Mouse (Mus musculus) forebrain, embryonic 13.5 days (tissue): ENCODE results near the gene Fam3c. TPM values are rescaled to one million over a fixed set of nuclear protein-coding genes. Genes with fewer than 3 reads are reported as not detected.
A peak's percentile ranks its signal among the peaks of the same experiment; 100 is the strongest.

Source experiments
- ATAC-seq: fragments of 200-750 bp; cut with Nextera tagmentation; 2 replicates; pipeline ENCODE4 v1.8.0; 2017
- H3K27ac ChIP-seq: fragments of 300-500 bp; sonication (generic); 2 replicates; pipeline ENCODE4 v1.5.1; 2015; ENCODE audit warnings: inconsistent platforms, mild to moderate bottlenecking, moderate library complexity
- H3K27me3 ChIP-seq: fragments of 300-500 bp; sonication (generic); 2 replicates; pipeline ENCODE4 v1.6.1; 2015; ENCODE audit warnings: mild to moderate bottlenecking, inconsistent platforms
- H3K36me3 ChIP-seq: fragments of 300-500 bp; sonication (generic); 2 replicates; pipeline ENCODE4 v1.6.1; 2015; ENCODE audit warnings: mild to moderate bottlenecking, inconsistent platforms; ENCODE audit not compliant: poor library complexity, severe bottlenecking
- H3K4me1 ChIP-seq: fragments of 300-500 bp; sonication (generic); 2 replicates; pipeline ENCODE4 v1.6.1; 2015; ENCODE audit warnings: inconsistent platforms
- H3K4me2 ChIP-seq: fragments of 300-500 bp; sonication (generic); 2 replicates; pipeline ENCODE4 v1.6.1; 2015; ENCODE audit warnings: inconsistent platforms, mild to moderate bottlenecking, moderate library complexity
- H3K4me3 ChIP-seq: fragments of 300-500 bp; sonication (generic); 2 replicates; pipeline ENCODE4 v1.5.1; 2015; ENCODE audit warnings: mild to moderate bottlenecking, inconsistent platforms
- H3K9ac ChIP-seq: fragments of 300-500 bp; sonication (generic); 2 replicates; pipeline ENCODE4 v1.6.1; 2015; ENCODE audit warnings: mild to moderate bottlenecking, inconsistent platforms
- H3K9me3 ChIP-seq: fragments of 300-500 bp; sonication (generic); replicated peaks from 2 replicates; pipeline ENCODE4 v1.6.1; 2016; ENCODE audit warnings: inconsistent platforms
- WGBS: fragments of 180-500 bp; shearing (Covaris S2); methylation state at CpG from one replicate; pipeline ENCODE4 v1.1.7; 2015; 5-methylcytosine and 5-hydroxymethylcytosine counted together
- polyA plus RNA-seq: library from polyadenylated mRNA; unstranded; fragments of >200 nt; fragmentation: Nextera tagmentation; extraction: Ambion mirVana; gene quantifications from 2 replicates; pipeline ENCODE4 v1.2.1, GENCODE M21; 2015

Fam3c gene
- 32.9 and 33.0 TPM in 2 replicates for polyA plus RNA-seq

- Histone ChIP-seq H3K9me3 (0 out of 2 replicates have a peak, but pooled peaks cover 3% of the 10 kb centered on the region), H3K4me2 (peak within 1 kb of the TSS; percentile 65), H3K36me3 (no peaks in the 10 kb centered on the region), H3K4me3 (peak within 1 kb of the TSS; percentile 69), H3K4me1 (peaks cover 19% of the 10 kb centered on the region), H3K27me3 (no peaks in the 10 kb centered on the region), H3K27ac (peak within 1 kb of the TSS; percentile 79), H3K9ac (peak within 1 kb of the TSS; percentile 87)
- ATAC-seq = peak; percentile 99
- WGBS = 1% methylated on average over 23 of the region's 38 CpGs
Measured at GRCm38 (mm10) chr6:22356086-22356507, at the start of gene Fam3c. Gene Fam3c, minus strand, starts transcription at chr6:22356243.

GRCm38 (mm10) chr6:22405021-22405420 is 49.0 kb upstream of the Fam3c start:
- no peaks in the 10 kb centered on the region for H3K27me3 ChIP-seq
- no peak overlapping the region for H3K4me2 ChIP-seq
- no peak overlapping the region for H3K27ac ChIP-seq
- 93% methylated on average over 3 of the region's 3 CpGs for WGBS
- H3K4me3 ChIP-seq = no peak overlapping the region
- ATAC-seq = no peak
- no peaks in the 10 kb centered on the region for H3K9me3 ChIP-seq
- H3K4me1 ChIP-seq = 0 out of 2 replicates have a peak, but pooled peaks cover 3% of the 10 kb centered on the region
- no peaks in the 10 kb centered on the region for H3K36me3 ChIP-seq
- H3K9ac ChIP-seq = no peak overlapping the region

GRCm38 (mm10) chr6:22403736-22404135 is 47.7 kb upstream of the Fam3c start:
- no peak overlapping the region for H3K4me2 ChIP-seq
- H3K9ac ChIP-seq = no peak overlapping the region
- H3K4me1 ChIP-seq = 0 out of 2 replicates have a peak, but pooled peaks cover 3% of the 10 kb centered on the region
- no peaks in the 10 kb centered on the region for H3K9me3 ChIP-seq
- H3K27me3 ChIP-seq = no peaks in the 10 kb centered on the region
- no peak overlapping the region for H3K27ac ChIP-seq
- 86% methylated on average over 5 of the region's 5 CpGs for WGBS
- ATAC-seq = no peak
- no peak overlapping the region for H3K4me3 ChIP-seq
- no peaks in the 10 kb centered on the region for H3K36me3 ChIP-seq

GRCm38 (mm10) chr6:22403317-22403716 is 47.3 kb upstream of the Fam3c start:
- H3K4me1 ChIP-seq = 0 out of 2 replicates have a peak, but pooled peaks cover 3% of the 10 kb centered on the region
- H3K27ac ChIP-seq = no peak overlapping the region
- no peak overlapping the region for H3K4me3 ChIP-seq
- no peak overlapping the region for H3K9ac ChIP-seq
- ATAC-seq = no peak
- H3K4me2 ChIP-seq = no peak overlapping the region
- 55% methylated on average over 9 of the region's 9 CpGs for WGBS
- H3K27me3 ChIP-seq = no peaks in the 10 kb centered on the region
- no peaks in the 10 kb centered on the region for H3K36me3 ChIP-seq
- no peaks in the 10 kb centered on the region for H3K9me3 ChIP-seq

GRCm38 (mm10) chr6:22402548-22403164 is 46.6 kb upstream of the Fam3c start:
- Histone ChIP-seq H3K9me3 (no peaks in the 10 kb centered on the region), H3K9ac (no peak overlapping the region), H3K4me3 (no peak overlapping the region), H3K27me3 (no peaks in the 10 kb centered on the region), H3K36me3 (no peaks in the 10 kb centered on the region), H3K27ac (no peak overlapping the region), H3K4me2 (no peak overlapping the region), H3K4me1 (0 out of 2 replicates have a peak, but pooled peaks cover 3% of the 10 kb centered on the region)
- no peak for ATAC-seq
- 88% methylated on average over 13 of the region's 13 CpGs for WGBS

- no peak overlapping the region for H3K27ac ChIP-seq
- H3K4me3 ChIP-seq = no peak overlapping the region
- 0 out of 2 replicates have a peak, but pooled peaks cover 3% of the 10 kb centered on the region for H3K4me1 ChIP-seq
- 89% methylated on average over 5 of the region's 5 CpGs for WGBS
- no peak overlapping the region for H3K9ac ChIP-seq
- no peaks in the 10 kb centered on the region for H3K9me3 ChIP-seq
- ATAC-seq = no peak
- no peaks in the 10 kb centered on the region for H3K36me3 ChIP-seq
- H3K4me2 ChIP-seq = no peak overlapping the region
- H3K27me3 ChIP-seq = no peaks in the 10 kb centered on the region
Measured at GRCm38 (mm10) chr6:22402037-22402436, 46.0 kb upstream of the Fam3c start.

- ATAC-seq = no peak
- Histone ChIP-seq H3K4me1 (0 out of 2 replicates have a peak, but pooled peaks cover 1% of the 10 kb centered on the region), H3K27me3 (no peaks in the 10 kb centered on the region), H3K4me3 (no peak overlapping the region), H3K9ac (no peak overlapping the region), H3K9me3 (no peaks in the 10 kb centered on the region), H3K4me2 (no peak overlapping the region), H3K36me3 (no peaks in the 10 kb centered on the region), H3K27ac (no peak overlapping the region)
- WGBS = 83% methylated on average over 7 of the region's 7 CpGs
Measured at GRCm38 (mm10) chr6:22398079-22398774, 42.2 kb upstream of the Fam3c start.

GRCm38 (mm10) chr6:22395207-22395606 is 39.2 kb upstream of the Fam3c start:
- H3K4me3 ChIP-seq = no peak overlapping the region
- H3K4me2 ChIP-seq = no peak overlapping the region
- H3K27ac ChIP-seq = no peak overlapping the region
- ATAC-seq = no peak; the same call in 1 of the 2 replicates
- H3K36me3 ChIP-seq = no peaks in the 10 kb centered on the region
- H3K4me1 ChIP-seq = peaks cover 4% of the 10 kb centered on the region; the same call in 1 of the 2 replicates
- no peaks in the 10 kb centered on the region for H3K27me3 ChIP-seq
- no peak overlapping the region for H3K9ac ChIP-seq
- WGBS = 77% methylated on average over 3 of the region's 3 CpGs
- H3K9me3 ChIP-seq = no peaks in the 10 kb centered on the region

GRCm38 (mm10) chr6:22390654-22391365 is 34.8 kb upstream of the Fam3c start:
- ATAC-seq = no peak

GRCm38 (mm10) chr6:22385254-22385870 is 29.3 kb upstream of the Fam3c start:
- Histone ChIP-seq H3K36me3 (no peaks in the 10 kb centered on the region), H3K9ac (no peak overlapping the region), H3K27me3 (no peaks in the 10 kb centered on the region), H3K4me2 (no peak overlapping the region), H3K27ac (no peak overlapping the region), H3K4me3 (no peak overlapping the region), H3K4me1 (no peaks in the 10 kb centered on the region), H3K9me3 (no peaks in the 10 kb centered on the region)
- WGBS = 95% methylated on average over 5 of the region's 5 CpGs
- no peak for ATAC-seq

More at GRCm38 (mm10) chr6:22390654-22391365, 34.8 kb upstream of the Fam3c start:
- 75% methylated on average over 13 of the region's 13 CpGs for WGBS
- Histone ChIP-seq H3K4me2 (no peak overlapping the region), H3K36me3 (no peaks in the 10 kb centered on the region), H3K4me1 (peaks cover 4% of the 10 kb centered on the region; the same call in 1 of the 2 replicates), H3K27me3 (no peaks in the 10 kb centered on the region), H3K9ac (no peak overlapping the region), H3K9me3 (no peaks in the 10 kb centered on the region), H3K4me3 (no peak overlapping the region), H3K27ac (no peak overlapping the region)

GRCm38 (mm10) chr6:22380269-22380668 is 24.2 kb upstream of the Fam3c start:
- H3K4me3 ChIP-seq = no peak overlapping the region
- no peak overlapping the region for H3K9ac ChIP-seq
- no peak overlapping the region for H3K4me2 ChIP-seq
- 93% methylated on average over 3 of the region's 3 CpGs for WGBS
- H3K27me3 ChIP-seq = no peaks in the 10 kb centered on the region
- H3K27ac ChIP-seq = no peak overlapping the region
- no peak for ATAC-seq
- no peaks in the 10 kb centered on the region for H3K4me1 ChIP-seq
- no peaks in the 10 kb centered on the region for H3K36me3 ChIP-seq
- no peaks in the 10 kb centered on the region for H3K9me3 ChIP-seq
